Mouse (Mus musculus) kidney, adult 2 months (tissue): ENCODE data around the gene Tmem245. TPM values are rescaled to one million over a fixed set of nuclear protein-coding genes. Genes with fewer than 3 reads are reported as not detected.

ENCODE experiments used
- DNase-seq: peaks from one replicate; pipeline ENCODE4 v3.0.0; 2021
- H3K27ac ChIP-seq: fragments of 200-500 bp; 2 replicates; pipeline ENCODE4 v1.5.1; 2012; ENCODE audit warnings: low read depth, low read length, control low read depth, inconsistent platforms; ENCODE audit not compliant: insufficient read depth
- H3K27me3 ChIP-seq: fragments of 200-500 bp; replicated peaks from 2 replicates; pipeline ENCODE4 v1.6.1; 2012; ENCODE audit warnings: mild to moderate bottlenecking, moderate library complexity, low read length, inconsistent platforms; ENCODE audit not compliant: control insufficient read depth, insufficient read depth
- H3K36me3 ChIP-seq: fragments of 200-500 bp; 2 replicates; pipeline ENCODE4 v1.6.1; 2012; ENCODE audit warnings: mild to moderate bottlenecking, moderate library complexity, low read length, inconsistent platforms; ENCODE audit not compliant: control insufficient read depth, insufficient read depth
- H3K4me1 ChIP-seq: fragments of 200-500 bp; 2 replicates; pipeline ENCODE4 v1.6.1; 2011; ENCODE audit warnings: low read length; ENCODE audit not compliant: control insufficient read depth, insufficient read depth
- H3K4me3 ChIP-seq: fragments of 200-500 bp; 2 replicates; pipeline ENCODE4 v1.5.1; 2011; ENCODE audit warnings: mild to moderate bottlenecking, low read depth, low read length, control low read depth; ENCODE audit not compliant: insufficient read depth
- CTCF ChIP-seq: fragments of 200-500 bp; conservative IDR thresholded peaks from 2 replicates; pipeline ENCODE4 v1.5.1; 2011; ENCODE audit warnings: low read depth, mild to moderate bottlenecking, control low read depth, low read length, moderate library complexity, mixed read lengths; ENCODE audit not compliant: insufficient read depth, insufficient read length
- POLR2A ChIP-seq: fragments of 200-500 bp; IDR thresholded peaks from one replicate; pipeline ENCODE4 v1.6.1; 2011; ENCODE audit warnings: low read depth, low read length, control low read depth
- WGBS: fragments of 180-500 bp; shearing (Covaris S2); methylation state at CpG from one replicate; pipeline ENCODE4 v1.1.7; 2018; 5-methylcytosine and 5-hydroxymethylcytosine counted together
- polyA plus RNA-seq: library from polyadenylated mRNA; depleted of rRNA; stranded (reverse); fragments of >200 nt; gene quantifications from 2 replicates; pipeline ENCODE4 v1.2.3, GENCODE M21; 2012

Gene Tmem245
- polyA plus RNA-seq, 1 experiment: 13.8 TPM

- no peaks in the 10 kb centered on the region for H3K4me1 ChIP-seq
- H3K27ac ChIP-seq: no peak overlapping the region
- TF ChIP-seq CTCF (no peak), POLR2A (no peak)
- H3K27me3 ChIP-seq: no peaks in the 10 kb centered on the region
- DNase-seq: no peak
- no peak overlapping the region for H3K4me3 ChIP-seq
- 88% methylated on average over 6 of the region's 6 CpGs for WGBS
- no peaks in the 10 kb centered on the region for H3K36me3 ChIP-seq
These were observed 16.4 kb upstream of the Tmem245 start for GRCm38 (mm10) chr4:56963687-56964086.

GRCm38 (mm10) chr4:56961320-56961925, 14.2 kb upstream of the Tmem245 start:
- peak; percentile 67 for DNase-seq
- no peaks in the 10 kb centered on the region for H3K27me3 ChIP-seq
- no peaks in the 10 kb centered on the region for H3K4me1 ChIP-seq
- H3K27ac ChIP-seq: no peak overlapping the region
- TF ChIP-seq CTCF (no peak), POLR2A (no peak)
- H3K36me3 ChIP-seq: no peaks in the 10 kb centered on the region
- no peak overlapping the region for H3K4me3 ChIP-seq
- WGBS: 67% methylated on average over 12 of the region's 12 CpGs

GRCm38 (mm10) chr4:56957518-56957917, 10.3 kb upstream of the Tmem245 start:
- H3K36me3 ChIP-seq: no peaks in the 10 kb centered on the region
- 36% methylated on average over 9 of the region's 9 CpGs for WGBS
- no peak for DNase-seq
- TF ChIP-seq CTCF: no peak
- no peak overlapping the region for H3K4me3 ChIP-seq
- no peaks in the 10 kb centered on the region for H3K4me1 ChIP-seq
- no peaks in the 10 kb centered on the region for H3K27me3 ChIP-seq
- H3K27ac ChIP-seq: no peak overlapping the region

- Histone ChIP-seq H3K27ac (no peak overlapping the region), H3K4me3 (no peak overlapping the region), H3K27me3 (no peaks in the 10 kb centered on the region), H3K36me3 (no peaks in the 10 kb centered on the region), H3K4me1 (no peaks in the 10 kb centered on the region)
- DNase-seq: no peak
- no peak for TF ChIP-seq POLR2A
- TF ChIP-seq CTCF: no peak
- 49% methylated on average over 6 of the region's 6 CpGs for whole genome bisulfite sequencing
These were observed 6.0 kb upstream of the Tmem245 start for GRCm38 (mm10) chr4:56953235-56953634.

- Histone ChIP-seq H3K27ac (no peak overlapping the region), H3K4me1 (no peaks in the 10 kb centered on the region), H3K4me3 (no peak overlapping the region), H3K27me3 (no peaks in the 10 kb centered on the region), H3K36me3 (no peaks in the 10 kb centered on the region)
- TF ChIP-seq POLR2A: no peak
- DNase-seq: no peak
- WGBS: 94% methylated on average over 3 of the region's 3 CpGs
These were observed 4.5 kb upstream of the Tmem245 start for GRCm38 (mm10) chr4:56951701-56952100.

GRCm38 (mm10) chr4:56949494-56949893, 2.3 kb upstream of the Tmem245 start:
- TF ChIP-seq POLR2A (no peak), CTCF (no peak)
- Histone ChIP-seq H3K36me3 (no peaks in the 10 kb centered on the region), H3K27me3 (no peaks in the 10 kb centered on the region), H3K4me3 (no peak overlapping the region), H3K4me1 (peaks cover 5% of the 10 kb centered on the region), H3K27ac (no peak overlapping the region)
- 35% methylated on average over 6 of the region's 6 CpGs for WGBS
- peak; percentile 43 for DNase-seq

- H3K4me3 ChIP-seq: peak overlapping the region; percentile 88
- H3K27me3 ChIP-seq: no peaks in the 10 kb centered on the region
- TF ChIP-seq CTCF (no peak), POLR2A (no peak)
- peak overlapping the region; percentile 96 for H3K27ac ChIP-seq
- peaks cover 27% of the 10 kb centered on the region for H3K4me1 ChIP-seq
- H3K36me3 ChIP-seq: no peaks in the 10 kb centered on the region
- no peak for DNase-seq
- under 1% methylated on average over 14 of the region's 14 CpGs for WGBS
These were observed 1.1 kb downstream of the Tmem245 start for GRCm38 (mm10) chr4:56946180-56946579.
